Mouse (Mus musculus): ENCODE data around the gene Tprkb. TPM values are rescaled to one million over a fixed set of nuclear protein-coding genes. Genes with fewer than 3 reads are reported as not detected.
"Not testable (repeated sequence)": the region's sequence is repeated elsewhere in the genome, so short reads cannot be mapped to it uniquely, and the experiment has no call there.

Gene Tprkb
- total RNA-seq, 2 experiments from 2014 or later, result 13.3 to 13.5 TPM

GRCm38 (mm10) chr6:85973336-85973735 is 61.7 kb downstream of the Tprkb start:
- no peak for DNase-seq

- no peak for DNase-seq
Observed at GRCm38 (mm10) chr6:85974941-85975617, 63.4 kb downstream of the Tprkb start.

GRCm38 (mm10) chr6:85975761-85976160 is 64.1 kb downstream of the Tprkb start:
- no peak for DNase-seq

- DNase-seq, result no peak
Observed at GRCm38 (mm10) chr6:85976242-85976641, 64.6 kb downstream of the Tprkb start.

GRCm38 (mm10) chr6:85978736-85979135 is 67.1 kb downstream of the Tprkb start:
- not testable (repeated sequence) for DNase-seq

Other genes starting within 250 kb of the Tprkb start
- under 1 TPM in 1 of 2 experiments, not detected in 1; 0.31 TPM for gene Nat8f7, start 198.7 kb upstream of the Tprkb start, total RNA-seq (2021)
- gene Nat8f3, start 146.1 kb upstream of the Tprkb start, total RNA-seq (2021), result under 1 TPM in 1 of 2 experiments, not detected in 1; 0.20 TPM
- gene Nat8f6, start 90.9 kb upstream of the Tprkb start, total RNA-seq (2021), result not detected
- gene Nat8f5, start 90.9 kb upstream of the Tprkb start, total RNA-seq (2021), result not detected
- gene Nat8, start 79.8 kb upstream of the Tprkb start, total RNA-seq (2021), result not detected
- gene Nat8f2, start 42.7 kb upstream of the Tprkb start, total RNA-seq (2021), result under 1 TPM in 1 of 2 experiments, not detected in 1; 0.08 TPM
- 1 to 10 TPM in 1 of 2 experiments, under 1 TPM in 1; 0.97 to 1.1 TPM for gene Nat8f4, start 7.0 kb upstream of the Tprkb start, total RNA-seq (2021)
- gene Nat8f1, start 3.8 kb downstream of the Tprkb start, total RNA-seq (2021), result 1 to 10 TPM; 2.8 to 3.2 TPM
- 10 to 100 TPM; 29.3 to 38.4 TPM for gene Dusp11, start 49.8 kb downstream of the Tprkb start, total RNA-seq (2021)
- gene Figla, start 104.3 kb downstream of the Tprkb start, total RNA-seq (2021), result not detected
- gene Add2, start 116.8 kb downstream of the Tprkb start, total RNA-seq (2021), result under 1 TPM; 0.18 to 0.30 TPM

Data from heart, adult 18-20 months (tissue).